Mouse (Mus musculus): ENCODE data around the gene Glp2r. TPM values are rescaled to one million over a fixed set of nuclear protein-coding genes. Genes with fewer than 3 reads are reported as not detected.

Glp2r gene
- 6.8 TPM for polyA plus RNA-seq (2014; fragmentation: Illumina TruSeq; extraction: RNeasy Lipid Tissue Mini Kit (QIAGEN cat#74804); ENCODE audit: low read depth, low replicate concordance)

GRCm38 (mm10) chr11:67771053-67771452 is at the start of gene Glp2r:
Gene Glp2r, minus strand, starts transcription at chr11:67771153.

GRCm38 (mm10) chr11:67797931-67798330 is 27.0 kb upstream of the Glp2r start, which contains the start of gene Dhrs7c:
Gene Dhrs7c, plus strand, starts transcription at chr11:67798187.

GRCm38 (mm10) chr11:67774379-67774778 is 3.4 kb upstream of the Glp2r start, which contains the start of gene Gsg1l2:
Gene Gsg1l2, plus strand, starts transcription at chr11:67774608.

GRCm38 (mm10) chr11:67694703-67695376 is 76.1 kb downstream of the Glp2r start, which contains the start of gene Rcvrn:
Gene Rcvrn, plus strand, starts transcription at chr11:67695326.

Other genes starting within 250 kb of the Glp2r start
- gene Rcvrn, start 75.8 kb downstream of the Glp2r start, polyA plus RNA-seq (2014; fragmentation: Illumina TruSeq; extraction: RNeasy Lipid Tissue Mini Kit (QIAGEN cat#74804); ENCODE audit: low read depth, low replicate concordance), result not detected
- gene Gsg1l2, start 3.5 kb upstream of the Glp2r start, polyA plus RNA-seq (2014; fragmentation: Illumina TruSeq; extraction: RNeasy Lipid Tissue Mini Kit (QIAGEN cat#74804); ENCODE audit: low read depth, low replicate concordance), result not detected
- not detected for gene Dhrs7c, start 27.0 kb upstream of the Glp2r start, polyA plus RNA-seq (2014; fragmentation: Illumina TruSeq; extraction: RNeasy Lipid Tissue Mini Kit (QIAGEN cat#74804); ENCODE audit: low read depth, low replicate concordance)
- gene Usp43, start 151.0 kb upstream of the Glp2r start, polyA plus RNA-seq (2014; fragmentation: Illumina TruSeq; extraction: RNeasy Lipid Tissue Mini Kit (QIAGEN cat#74804); ENCODE audit: low read depth, low replicate concordance), result 4.4 TPM
- gene Cfap52, start 194.5 kb upstream of the Glp2r start, polyA plus RNA-seq (2014; fragmentation: Illumina TruSeq; extraction: RNeasy Lipid Tissue Mini Kit (QIAGEN cat#74804); ENCODE audit: low read depth, low replicate concordance), result 0.76 TPM
- gene Stx8, start 195.0 kb upstream of the Glp2r start, polyA plus RNA-seq (2014; fragmentation: Illumina TruSeq; extraction: RNeasy Lipid Tissue Mini Kit (QIAGEN cat#74804); ENCODE audit: low read depth, low replicate concordance), result 23.2 TPM